Mouse (Mus musculus) MEL (cell line): ENCODE results near the gene Hmbs.

Source experiments
- BHLHE40 ChIP-seq: IDR thresholded peaks from 2 replicates; pipeline ENCODE4 v1.6.1; 2012; ENCODE audit warnings: low read depth, mild to moderate bottlenecking, inconsistent platforms, low read length, improper control_type of control experiment, borderline replicate concordance
- CTCF ChIP-seq, 3 experiments: IDR thresholded peaks in 2 of 3; conservative IDR thresholded peaks in 1 of 3; 2 replicates each; pipeline ENCODE4 v1.5.1; 2011 to 2012; ENCODE audit warnings: low read length in 3 of 3, low read depth in 2 of 3, mild to moderate bottlenecking in 2 of 3, improper control_type of control experiment in 1 of 3, inconsistent platforms in 1 of 3, mixed read lengths in 1 of 3, moderate library complexity in 1 of 3; ENCODE audit not compliant: control insufficient read depth in 1 of 3, insufficient read depth in 1 of 3, poor library complexity in 1 of 3, severe bottlenecking in 1 of 3
- ETS1 ChIP-seq: IDR thresholded peaks from 2 replicates; pipeline ENCODE4 v1.6.1; 2012; ENCODE audit warnings: low read depth, mild to moderate bottlenecking, inconsistent platforms, low read length, improper control_type of control experiment, moderate library complexity
- GABPA ChIP-seq: IDR thresholded peaks from 2 replicates; pipeline ENCODE4 v1.6.1; 2012; ENCODE audit warnings: low read depth, mild to moderate bottlenecking, inconsistent platforms, low read length, improper control_type of control experiment, moderate library complexity
- GATA1 ChIP-seq: IDR thresholded peaks from 2 replicates; pipeline ENCODE4 v1.6.1; 2011; ENCODE audit warnings: low read depth, low read length, improper control_type of control experiment
- JUND ChIP-seq: IDR thresholded peaks from 2 replicates; pipeline ENCODE4 v1.6.1; 2011; ENCODE audit warnings: low read depth, mild to moderate bottlenecking, improper control_type of control experiment, low read length
- MAFK ChIP-seq: IDR thresholded peaks from 2 replicates; pipeline ENCODE4 v1.6.1; 2011; ENCODE audit warnings: low read depth, mild to moderate bottlenecking, low read length, improper control_type of control experiment, borderline replicate concordance
- MXI1 ChIP-seq: IDR thresholded peaks from 2 replicates; pipeline ENCODE4 v1.6.1; 2011; ENCODE audit warnings: mild to moderate bottlenecking, low read depth, low read length, improper control_type of control experiment
- MYB ChIP-seq: IDR thresholded peaks from 2 replicates; pipeline ENCODE4 v1.6.1; 2011; ENCODE audit warnings: mild to moderate bottlenecking, low read depth, low read length, improper control_type of control experiment
- NRF1 ChIP-seq: IDR thresholded peaks from 2 replicates; pipeline ENCODE4 v1.6.1; 2014; ENCODE audit warnings: low read depth, mild to moderate bottlenecking, inconsistent platforms, low read length, improper control_type of control experiment, moderate library complexity; ENCODE audit not compliant: poor library complexity, insufficient read depth, severe bottlenecking

DNA sequence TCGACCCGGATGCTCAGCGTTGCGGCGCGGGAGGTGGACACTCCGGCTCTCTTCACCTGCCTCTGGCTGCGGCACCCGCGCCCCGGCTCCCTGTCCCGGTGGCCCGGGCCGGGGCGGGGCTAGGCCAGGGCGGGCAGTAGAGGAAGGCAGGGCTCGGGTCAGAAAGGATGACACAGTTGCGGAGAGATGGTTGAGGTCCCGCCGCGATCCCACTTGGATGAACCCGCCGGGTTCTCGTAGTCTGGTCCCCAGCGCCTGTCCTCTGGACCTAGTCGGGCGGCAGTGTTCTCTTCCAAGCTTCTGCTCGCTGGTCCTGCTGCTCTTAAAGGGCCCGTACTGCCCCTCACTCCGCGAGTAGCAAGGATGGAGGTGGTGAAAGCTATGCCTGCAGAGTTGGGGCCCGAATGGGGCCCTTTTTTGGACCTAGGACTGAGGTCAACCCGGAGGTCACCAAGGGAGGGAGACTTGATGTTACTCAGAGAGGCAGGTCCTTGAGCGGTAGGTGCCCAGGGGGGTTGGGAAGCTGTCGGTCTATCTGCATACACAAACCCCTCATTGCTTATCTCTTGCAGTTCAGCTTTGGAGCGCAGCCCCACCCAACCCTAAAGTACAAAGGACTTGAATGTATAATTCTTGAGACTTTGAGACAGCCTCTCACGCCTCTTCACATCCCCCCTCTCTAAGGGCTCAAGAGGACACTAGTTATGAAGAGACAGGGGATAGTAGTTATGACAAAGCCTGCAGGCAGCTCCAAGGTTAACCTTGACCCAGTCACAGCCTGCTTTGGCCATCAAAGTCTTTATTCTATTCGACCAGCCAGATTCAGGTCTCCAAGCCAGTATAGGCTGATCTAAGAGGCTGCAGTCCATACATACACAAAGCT is 55.7 kb downstream of the Hmbs start, which contains the start of gene Abcg4:
- TF ChIP-seq MXI1, result no peak; the same call in none of the 2 replicates
- TF ChIP-seq MAFK, result 0 out of 2 replicates have a peak, but pooled peaks have one; percentile 12
- no peak; the same call in 1 of the 2 replicates for TF ChIP-seq BHLHE40
- TF ChIP-seq ETS1, result peak; percentile 77
- TF ChIP-seq GABPA, result no peak
- no peak for TF ChIP-seq JUND
- no peak for TF ChIP-seq NRF1
- peak; percentile 94 for TF ChIP-seq GATA1
- TF ChIP-seq MYB, result no peak
- TF ChIP-seq CTCF (IDR thresholded peaks at IDR 0.05 in 2 of 3, conservative IDR thresholded peaks at IDR 0.05 in 1 of 3; ENCODE audit: control insufficient read depth in 1 of 3, insufficient read depth in 1 of 3, low read depth in 2 of 3, low read length in 3 of 3, poor library complexity in 1 of 3, severe bottlenecking in 1 of 3), result no peak
